Mouse (Mus musculus): ENCODE results near the gene Fgfrl1. TPM values are rescaled to one million over a fixed set of nuclear protein-coding genes. Genes with fewer than 3 reads are reported as not detected.

Fgfrl1 gene
- polyA plus RNA-seq, 1 experiment = 93.3 TPM

GRCm38 (mm10) chr5:108662772-108663171 lies 29.4 kb upstream of the Fgfrl1 start:
- Histone ChIP-seq H3K4me2 (ENCODE audit: low read depth) (no peak overlapping the region), H3K36me3 (ENCODE audit: control insufficient read depth, insufficient read depth) (no peaks in the 10 kb centered on the region)
- no peak for TF ChIP-seq MAX (IDR thresholded peaks at IDR 0.05; ENCODE audit: low read depth)
- TF ChIP-seq POLR2AphosphoS2 (IDR thresholded peaks at IDR 0.05; ENCODE audit: insufficient read length, low read depth) = no peak
- TF ChIP-seq MYOD1 (IDR thresholded peaks at IDR 0.05; ENCODE audit: control insufficient read depth in 1 of 3, insufficient read length in 2 of 3, low read depth in 2 of 3) = no peak
- TF ChIP-seq TCF12 (IDR thresholded peaks at IDR 0.05; ENCODE audit: insufficient read depth, poor library complexity, severe bottlenecking) = no peak

GRCm38 (mm10) chr5:108665066-108665465 lies 27.1 kb upstream of the Fgfrl1 start:
- H3K36me3 ChIP-seq (ENCODE audit: control insufficient read depth, insufficient read depth) = no peaks in the 10 kb centered on the region
- H3K27me3 ChIP-seq (ENCODE audit: control insufficient read depth, insufficient read depth, insufficient read length) = no peaks in the 10 kb centered on the region
- no peak for TF ChIP-seq TCF3 (IDR thresholded peaks at IDR 0.05; ENCODE audit: insufficient read length, low read depth)
- TF ChIP-seq REST (IDR thresholded peaks at IDR 0.05; ENCODE audit: insufficient read depth, insufficient read length) = no peak
- TF ChIP-seq MYOD1 (IDR thresholded peaks at IDR 0.05; ENCODE audit: control insufficient read depth in 1 of 3, insufficient read length in 2 of 3, low read depth in 2 of 3) = no peak
- TF ChIP-seq MYOG (IDR thresholded peaks at IDR 0.05; ENCODE audit: control insufficient read depth in 1 of 3, insufficient read depth in 1 of 3, insufficient read length in 2 of 3, low read depth in 2 of 3) = no peak
- no peak for TF ChIP-seq E2F4 (IDR thresholded peaks at IDR 0.05; ENCODE audit: insufficient read depth)
- TF ChIP-seq POLR2A (IDR thresholded peaks at IDR 0.05; ENCODE audit: insufficient read length, low read depth) = no peak
- no peak for TF ChIP-seq TCF12 (IDR thresholded peaks at IDR 0.05; ENCODE audit: insufficient read depth, poor library complexity, severe bottlenecking)
- no peak for TF ChIP-seq POLR2AphosphoS2 (IDR thresholded peaks at IDR 0.05; ENCODE audit: insufficient read length, low read depth)
- TF ChIP-seq CEBPB (IDR thresholded peaks at IDR 0.05; ENCODE audit: insufficient read depth, poor library complexity, severe bottlenecking) = no peak
- peaks cover 4% of the 10 kb centered on the region for H3K79me2 ChIP-seq (ENCODE audit: control insufficient read depth, insufficient read depth)
- no peak overlapping the region for H3ac ChIP-seq (ENCODE audit: control insufficient read depth, insufficient read length)
- H3K4me2 ChIP-seq (ENCODE audit: low read depth) = no peak overlapping the region
- no peak overlapping the region for H3K4me3 ChIP-seq

More at GRCm38 (mm10) chr5:108662772-108663171, 29.4 kb upstream of the Fgfrl1 start:
- no peaks in the 10 kb centered on the region for H3K27me3 ChIP-seq (ENCODE audit: control insufficient read depth, insufficient read depth, insufficient read length)
- H3K79me2 ChIP-seq (ENCODE audit: control insufficient read depth, insufficient read depth) = peaks cover 6% of the 10 kb centered on the region
- H3ac ChIP-seq (ENCODE audit: control insufficient read depth, insufficient read length) = no peak overlapping the region
- H3K4me3 ChIP-seq = no peak overlapping the region

GRCm38 (mm10) chr5:108667370-108667769 lies 24.8 kb upstream of the Fgfrl1 start:
- H3K36me3 ChIP-seq (ENCODE audit: control insufficient read depth, insufficient read depth) = no peaks in the 10 kb centered on the region
- no peak overlapping the region for H3K4me3 ChIP-seq
- no peak for TF ChIP-seq TCF12 (IDR thresholded peaks at IDR 0.05; ENCODE audit: insufficient read depth, poor library complexity, severe bottlenecking)
- TF ChIP-seq USF1 (IDR thresholded peaks at IDR 0.05; ENCODE audit: low read depth) = no peak
- no peak for TF ChIP-seq SRF (IDR thresholded peaks at IDR 0.05; ENCODE audit: control insufficient read depth, insufficient read length, low read depth)
- TF ChIP-seq MYOD1 (IDR thresholded peaks at IDR 0.05; ENCODE audit: control insufficient read depth in 1 of 3, insufficient read length in 2 of 3, low read depth in 2 of 3) = no peak
- TF ChIP-seq POLR2AphosphoS2 (IDR thresholded peaks at IDR 0.05; ENCODE audit: insufficient read length, low read depth) = no peak
- no peak for TF ChIP-seq REST (IDR thresholded peaks at IDR 0.05; ENCODE audit: insufficient read depth, insufficient read length)
- no peak for TF ChIP-seq MYOG (IDR thresholded peaks at IDR 0.05; ENCODE audit: control insufficient read depth in 1 of 3, insufficient read depth in 1 of 3, insufficient read length in 2 of 3, low read depth in 2 of 3)
- TF ChIP-seq POLR2A (IDR thresholded peaks at IDR 0.05; ENCODE audit: insufficient read length, low read depth) = no peak
- TF ChIP-seq TCF3 (IDR thresholded peaks at IDR 0.05; ENCODE audit: insufficient read length, low read depth) = no peak
- no peak for TF ChIP-seq CEBPB (IDR thresholded peaks at IDR 0.05; ENCODE audit: insufficient read depth, poor library complexity, severe bottlenecking)
- TF ChIP-seq MAX (IDR thresholded peaks at IDR 0.05; ENCODE audit: low read depth) = no peak
- no peaks in the 10 kb centered on the region for H3K79me2 ChIP-seq (ENCODE audit: control insufficient read depth, insufficient read depth)
- H3K27me3 ChIP-seq (ENCODE audit: control insufficient read depth, insufficient read depth, insufficient read length) = no peaks in the 10 kb centered on the region
- no peak overlapping the region for H3ac ChIP-seq (ENCODE audit: control insufficient read depth, insufficient read length)
- H3K4me2 ChIP-seq (ENCODE audit: low read depth) = no peak overlapping the region

- TF ChIP-seq TCF12 (IDR thresholded peaks at IDR 0.05; ENCODE audit: insufficient read depth, poor library complexity, severe bottlenecking) = no peak
- no peak for TF ChIP-seq USF1 (IDR thresholded peaks at IDR 0.05; ENCODE audit: low read depth)
- H3K27me3 ChIP-seq (ENCODE audit: control insufficient read depth, insufficient read depth, insufficient read length) = no peaks in the 10 kb centered on the region
- H3K79me2 ChIP-seq (ENCODE audit: control insufficient read depth, insufficient read depth) = no peaks in the 10 kb centered on the region
- peak overlapping the region; percentile 18 for H3ac ChIP-seq (ENCODE audit: control insufficient read depth, insufficient read length)
- H3K4me2 ChIP-seq (ENCODE audit: low read depth) = peak overlapping the region; percentile 93
- peak overlapping the region; percentile 39 for H3K4me3 ChIP-seq
- no peaks in the 10 kb centered on the region for H3K36me3 ChIP-seq (ENCODE audit: control insufficient read depth, insufficient read depth)
These were observed 23.7 kb upstream of the Fgfrl1 start for GRCm38 (mm10) chr5:108668387-108668932.

GRCm38 (mm10) chr5:108668977-108669936 lies 22.9 kb upstream of the Fgfrl1 start, which contains the start of gene Dgkq:
TSS of gene Dgkq (minus strand) at chr5:108669672.
- Histone ChIP-seq H3K4me2 (ENCODE audit: low read depth) (peak within 1 kb of the TSS; percentile 93), H3ac (ENCODE audit: control insufficient read depth, insufficient read length) (peak within 1 kb of the TSS; percentile 18), H3K4me3 (peak within 1 kb of the TSS; percentile 39), H3K36me3 (ENCODE audit: control insufficient read depth, insufficient read depth) (no peaks in the 10 kb centered on the region), H3K27me3 (ENCODE audit: control insufficient read depth, insufficient read depth, insufficient read length) (no peaks in the 10 kb centered on the region), H3K79me2 (ENCODE audit: control insufficient read depth, insufficient read depth) (no peaks in the 10 kb centered on the region)
- no peak for TF ChIP-seq MYOG (IDR thresholded peaks at IDR 0.05; ENCODE audit: control insufficient read depth in 1 of 3, insufficient read depth in 1 of 3, insufficient read length in 2 of 3, low read depth in 2 of 3)
- TF ChIP-seq TCF3 (IDR thresholded peaks at IDR 0.05; ENCODE audit: insufficient read length, low read depth) = no peak
- TF ChIP-seq E2F4 (IDR thresholded peaks at IDR 0.05; ENCODE audit: insufficient read depth) = no peak
- TF ChIP-seq MYOD1 (IDR thresholded peaks at IDR 0.05; ENCODE audit: control insufficient read depth in 1 of 3, insufficient read length in 2 of 3, low read depth in 2 of 3) = no peak
- no peak for TF ChIP-seq SRF (IDR thresholded peaks at IDR 0.05; ENCODE audit: control insufficient read depth, insufficient read length, low read depth)
- TF ChIP-seq USF1 (IDR thresholded peaks at IDR 0.05; ENCODE audit: low read depth) = peak; percentile 85
- TF ChIP-seq REST (IDR thresholded peaks at IDR 0.05; ENCODE audit: insufficient read depth, insufficient read length) = no peak
- TF ChIP-seq MAX (IDR thresholded peaks at IDR 0.05; ENCODE audit: low read depth) = no peak
- TF ChIP-seq TCF12 (IDR thresholded peaks at IDR 0.05; ENCODE audit: insufficient read depth, poor library complexity, severe bottlenecking) = no peak
- peak; percentile 56 for TF ChIP-seq POLR2A (IDR thresholded peaks at IDR 0.05; ENCODE audit: insufficient read length, low read depth)
- no peak for TF ChIP-seq CEBPB (IDR thresholded peaks at IDR 0.05; ENCODE audit: insufficient read depth, poor library complexity, severe bottlenecking)
- TF ChIP-seq POLR2AphosphoS2 (IDR thresholded peaks at IDR 0.05; ENCODE audit: insufficient read length, low read depth) = peak; percentile 48

Measured in myocyte (in vitro differentiated cells).